Mouse (Mus musculus): ENCODE results near the gene Cyp27a1. TPM values are rescaled to one million over a fixed set of nuclear protein-coding genes. Genes with fewer than 3 reads are reported as not detected.

The Cyp27a1 gene
- total RNA-seq, 2 experiments from 2014 or later = 0.98 to 5.4 TPM

DNA sequence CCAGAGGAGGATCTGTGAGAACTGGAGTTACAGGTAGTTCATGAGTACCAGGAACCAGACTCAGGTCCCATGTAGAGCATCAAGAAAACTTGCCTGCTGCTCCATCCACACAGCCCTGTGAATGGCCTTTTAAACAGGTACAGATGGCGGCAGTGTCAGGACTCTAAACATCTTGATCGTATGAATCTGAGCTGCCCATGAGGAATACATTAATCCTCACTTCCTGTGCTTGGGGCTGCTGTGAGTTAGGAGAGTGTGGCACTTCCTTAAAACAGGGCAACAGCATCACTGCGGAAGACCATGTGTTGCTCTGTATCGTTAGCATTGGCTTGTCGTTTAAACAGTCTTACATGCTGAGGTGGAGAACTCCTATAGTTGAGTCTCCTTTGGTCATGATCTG lies 2.1 kb downstream of the Cyp27a1 start:
- no peak for ATAC-seq (replicated peaks; ENCODE audit: low FRiP score, poor library complexity, severe bottlenecking)

DNA sequence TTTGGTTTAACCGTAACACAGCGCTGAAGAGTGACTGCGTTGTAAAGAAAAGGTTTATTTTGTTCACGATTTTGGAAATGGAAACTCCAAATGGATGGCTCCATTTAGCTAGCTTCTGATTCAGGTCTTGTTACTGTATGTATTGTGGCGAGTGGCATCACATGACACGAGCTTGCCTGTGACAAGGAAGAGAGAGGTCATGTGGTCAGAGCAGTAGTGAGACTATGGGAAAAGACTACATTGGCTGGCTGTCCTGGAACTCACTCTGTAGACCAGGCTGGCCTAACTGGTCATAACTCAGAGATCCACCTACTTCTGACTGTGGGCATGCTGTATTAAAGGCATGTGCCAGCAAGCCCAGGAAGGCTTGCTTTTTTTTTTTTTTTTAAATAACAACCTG lies 2.5 kb downstream of the Cyp27a1 start:
- no peak for ATAC-seq (replicated peaks; ENCODE audit: low FRiP score, poor library complexity, severe bottlenecking)

DNA sequence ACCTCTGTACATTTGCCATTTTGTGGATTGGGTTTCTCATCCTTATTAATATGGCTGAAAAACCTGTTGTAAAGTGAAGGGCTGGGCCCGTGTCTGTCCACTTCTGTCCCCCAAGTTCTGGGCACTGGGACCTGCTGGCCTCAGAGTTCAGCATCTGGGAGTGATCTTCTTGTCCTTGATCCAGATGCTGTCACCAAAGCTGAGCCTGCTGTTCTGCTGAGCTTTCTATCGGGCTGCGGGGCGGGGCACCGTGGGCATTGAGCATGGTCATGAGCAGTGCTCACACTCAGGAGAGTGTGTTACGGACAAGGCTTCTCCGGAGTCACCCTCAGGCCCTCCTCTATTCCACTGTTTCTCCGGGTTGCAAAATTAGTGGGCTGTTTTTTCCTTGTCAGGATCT lies 4.7 kb downstream of the Cyp27a1 start:
- ATAC-seq (replicated peaks; ENCODE audit: low FRiP score, poor library complexity, severe bottlenecking) = no peak

DNA sequence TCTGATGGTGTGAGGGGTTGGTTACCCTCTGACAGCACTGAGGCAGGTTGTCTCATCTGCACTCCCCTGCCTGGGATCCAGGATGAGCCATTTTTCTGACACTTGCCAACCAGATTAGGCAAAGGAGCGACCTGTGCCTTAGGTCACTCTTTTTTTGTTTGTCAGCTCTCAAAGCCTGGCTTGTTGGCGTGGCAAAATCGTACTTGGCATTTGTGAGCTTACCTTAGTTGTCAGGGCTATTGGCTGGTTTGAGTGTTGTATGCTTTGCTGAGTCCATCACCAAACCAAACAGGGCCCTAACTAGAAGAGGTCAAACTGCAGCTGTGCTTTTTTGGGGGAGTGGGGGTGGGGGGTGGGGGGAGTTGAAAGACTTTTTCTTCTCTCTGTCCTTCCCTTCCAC lies 5.9 kb downstream of the Cyp27a1 start:
- no peak for ATAC-seq (replicated peaks; ENCODE audit: low FRiP score, poor library complexity, severe bottlenecking)

DNA sequence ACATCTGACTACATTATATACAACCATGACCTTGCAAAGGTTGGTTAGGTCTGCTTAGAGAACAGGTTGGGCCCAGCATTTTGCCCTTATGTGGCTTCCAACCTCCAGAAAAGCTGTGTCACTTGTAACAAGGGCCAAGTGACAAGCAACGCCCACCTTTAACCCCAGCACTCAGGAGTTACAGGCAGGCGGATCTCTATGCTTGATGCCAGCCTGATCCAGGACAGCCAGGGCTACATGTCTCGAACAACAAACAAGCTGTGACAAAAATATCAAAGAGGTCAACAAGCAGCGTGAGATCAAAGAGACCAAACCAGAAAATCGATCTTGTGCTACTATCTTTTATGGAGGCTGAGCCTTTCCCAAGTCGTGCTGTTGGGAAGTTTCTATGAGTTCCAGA lies 8.3 kb downstream of the Cyp27a1 start:
- ATAC-seq (replicated peaks; ENCODE audit: low FRiP score, poor library complexity, severe bottlenecking) = no peak

DNA sequence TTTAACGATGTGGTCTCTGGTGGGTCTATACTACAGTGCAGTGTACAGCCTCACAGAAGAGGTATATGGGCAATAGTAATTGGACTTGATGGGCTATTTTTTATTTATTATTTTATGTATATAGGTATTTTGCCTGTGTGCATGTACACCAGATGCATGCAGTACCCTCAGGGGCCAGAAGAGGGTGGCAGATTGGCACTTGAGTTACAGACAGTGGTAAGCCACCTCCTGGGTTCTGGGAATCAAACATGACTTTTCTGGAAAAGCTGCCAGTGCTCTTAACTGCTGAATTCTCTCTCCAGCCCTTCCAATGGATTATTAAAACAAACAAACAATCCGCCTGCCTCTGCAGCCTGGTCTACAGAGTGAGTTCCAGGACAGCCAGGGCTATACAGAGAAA lies 10.4 kb downstream of the Cyp27a1 start:
- ATAC-seq (replicated peaks; ENCODE audit: low FRiP score, poor library complexity, severe bottlenecking) = no peak

DNA sequence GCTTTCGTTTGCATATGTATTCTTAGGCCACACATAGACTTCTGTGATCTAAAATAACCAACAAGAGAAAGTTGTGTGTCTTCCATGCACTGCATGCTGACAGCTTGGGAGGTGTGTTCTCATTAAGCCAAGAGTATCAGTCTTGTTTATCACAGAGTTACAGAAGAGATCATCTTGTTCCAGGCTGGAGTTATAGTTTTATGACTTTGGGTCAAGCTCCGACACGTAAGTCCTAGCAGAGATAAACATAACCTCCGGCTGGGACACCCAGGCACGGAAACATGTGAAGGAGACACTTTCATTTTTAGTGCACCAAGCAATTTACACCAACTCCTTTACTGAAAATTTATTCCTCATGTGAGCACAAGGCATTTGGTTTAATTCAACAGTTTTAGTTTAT lies 12.7 kb downstream of the Cyp27a1 start:
- no peak for ATAC-seq (replicated peaks; ENCODE audit: low FRiP score, poor library complexity, severe bottlenecking)

DNA sequence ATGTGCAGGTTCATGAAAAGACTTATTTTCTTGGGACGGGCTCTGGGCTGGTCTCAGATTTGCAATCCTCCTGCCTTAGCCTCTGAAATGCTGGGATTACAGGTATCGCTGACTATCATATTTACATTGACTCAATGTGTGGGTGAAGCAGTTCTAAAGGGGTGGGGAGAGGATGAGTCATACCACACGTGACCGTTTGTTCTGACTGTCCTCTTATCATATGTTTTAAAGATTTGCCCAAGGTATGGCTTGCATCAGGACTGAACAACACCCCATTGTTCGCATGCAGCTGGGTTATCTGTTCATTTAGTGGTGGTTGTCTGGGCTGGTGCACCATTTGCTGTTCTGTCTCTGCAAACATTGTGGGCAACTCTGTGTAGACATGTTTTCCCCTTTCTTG lies 13.3 kb downstream of the Cyp27a1 start:
- no peak for ATAC-seq (replicated peaks; ENCODE audit: low FRiP score, poor library complexity, severe bottlenecking)

DNA sequence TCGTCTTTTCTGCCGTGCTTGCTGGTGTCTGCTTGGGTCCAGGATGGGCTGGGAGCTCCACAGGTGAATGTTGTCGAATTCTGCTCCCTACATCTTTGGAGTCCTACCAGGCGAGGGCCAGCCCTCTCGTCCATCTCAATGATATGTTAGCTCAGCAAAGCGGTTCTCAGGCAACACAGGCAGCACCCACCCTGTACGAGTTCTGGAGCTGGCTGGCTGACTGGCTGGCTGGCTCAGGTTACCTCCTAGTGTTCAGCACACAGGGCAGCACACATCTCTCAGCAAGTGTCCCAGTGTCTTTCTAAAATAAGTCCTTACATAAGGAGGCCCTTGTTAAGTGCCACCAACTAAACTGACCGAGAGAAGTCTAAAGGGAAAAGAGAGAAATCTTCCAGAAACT lies 15.1 kb downstream of the Cyp27a1 start:
- no peak for ATAC-seq (replicated peaks; ENCODE audit: low FRiP score, poor library complexity, severe bottlenecking)

DNA sequence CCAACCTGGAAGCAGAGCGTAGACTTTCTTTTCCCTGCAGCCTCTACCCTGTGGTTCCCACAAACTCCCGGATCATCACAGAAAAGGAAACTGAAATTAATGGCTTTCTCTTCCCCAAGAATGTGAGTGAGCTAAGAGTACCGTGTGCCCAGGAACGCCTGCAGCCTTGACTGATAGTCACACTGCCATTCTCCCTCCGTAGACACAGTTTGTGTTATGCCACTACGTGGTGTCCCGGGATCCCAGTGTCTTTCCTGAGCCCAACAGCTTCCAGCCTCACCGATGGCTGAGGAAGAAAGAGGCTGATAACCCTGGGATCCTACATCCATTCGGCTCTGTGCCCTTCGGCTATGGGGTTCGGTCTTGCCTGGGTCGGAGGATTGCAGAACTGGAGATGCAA lies 23.6 kb downstream of the Cyp27a1 start:
- ATAC-seq (replicated peaks; ENCODE audit: low FRiP score, poor library complexity, severe bottlenecking) = no peak

DNA sequence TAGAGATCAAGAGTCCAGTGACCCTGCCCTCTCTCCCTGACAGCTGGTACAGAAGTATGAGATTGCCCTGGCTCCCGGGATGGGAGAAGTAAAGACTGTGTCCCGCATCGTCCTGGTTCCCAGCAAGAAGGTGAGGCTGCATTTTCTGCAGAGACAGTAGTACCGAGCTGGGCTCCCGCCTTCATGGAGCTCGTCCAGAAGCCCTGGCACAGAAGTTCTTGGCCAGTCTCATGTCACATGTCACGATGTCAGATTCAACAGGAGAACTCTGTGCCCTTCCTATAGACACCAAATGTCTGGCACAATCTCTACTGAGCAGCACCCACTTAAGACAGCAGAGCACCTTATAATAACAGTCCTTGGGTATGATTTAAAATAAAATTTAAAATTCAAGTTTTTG lies 24.1 kb downstream of the Cyp27a1 start:
- ATAC-seq (replicated peaks; ENCODE audit: low FRiP score, poor library complexity, severe bottlenecking) = no peak

DNA sequence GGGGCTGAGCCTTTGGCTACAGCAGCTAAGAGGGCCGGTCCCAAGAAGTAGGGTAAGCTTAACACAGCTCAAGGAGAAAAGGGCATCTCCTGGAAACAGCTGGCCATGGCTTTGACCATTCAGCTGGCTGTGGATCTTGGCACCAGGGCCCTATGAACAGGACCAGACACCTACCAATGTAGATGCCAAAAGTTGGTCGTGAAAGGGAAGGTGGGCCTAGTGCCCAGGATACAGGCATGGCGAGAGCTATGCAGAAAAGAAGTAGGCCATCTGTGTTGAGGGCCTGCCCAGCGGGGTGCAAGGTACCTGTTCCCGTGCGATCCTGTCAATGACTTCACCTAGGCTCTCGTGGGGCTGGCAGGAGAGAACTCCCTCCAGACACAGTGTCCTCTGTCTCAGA lies 27.5 kb downstream of the Cyp27a1 start:
- ATAC-seq (replicated peaks; ENCODE audit: low FRiP score, poor library complexity, severe bottlenecking) = no peak

DNA sequence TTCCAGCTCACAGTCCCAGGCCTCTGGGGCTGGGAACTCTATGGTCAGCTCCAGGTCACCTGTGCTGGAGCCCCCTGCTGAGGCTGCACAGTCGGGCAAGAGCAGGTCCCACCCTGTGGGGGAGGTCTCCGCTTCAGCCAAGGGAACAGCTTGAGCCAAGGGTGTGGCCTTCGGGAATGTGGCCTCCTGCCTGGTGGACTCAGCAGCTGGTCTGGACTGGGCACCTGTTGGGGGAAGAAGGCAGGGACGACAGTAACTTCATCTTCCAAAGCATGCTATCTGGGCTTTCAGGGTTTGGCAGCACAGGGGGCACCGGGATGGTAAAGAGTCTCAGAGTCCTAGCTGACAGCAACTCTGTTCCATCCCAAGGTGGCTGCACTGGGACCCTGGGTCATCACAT lies 34.0 kb downstream of the Cyp27a1 start:
- ATAC-seq (replicated peaks; ENCODE audit: low FRiP score, poor library complexity, severe bottlenecking) = no peak

DNA sequence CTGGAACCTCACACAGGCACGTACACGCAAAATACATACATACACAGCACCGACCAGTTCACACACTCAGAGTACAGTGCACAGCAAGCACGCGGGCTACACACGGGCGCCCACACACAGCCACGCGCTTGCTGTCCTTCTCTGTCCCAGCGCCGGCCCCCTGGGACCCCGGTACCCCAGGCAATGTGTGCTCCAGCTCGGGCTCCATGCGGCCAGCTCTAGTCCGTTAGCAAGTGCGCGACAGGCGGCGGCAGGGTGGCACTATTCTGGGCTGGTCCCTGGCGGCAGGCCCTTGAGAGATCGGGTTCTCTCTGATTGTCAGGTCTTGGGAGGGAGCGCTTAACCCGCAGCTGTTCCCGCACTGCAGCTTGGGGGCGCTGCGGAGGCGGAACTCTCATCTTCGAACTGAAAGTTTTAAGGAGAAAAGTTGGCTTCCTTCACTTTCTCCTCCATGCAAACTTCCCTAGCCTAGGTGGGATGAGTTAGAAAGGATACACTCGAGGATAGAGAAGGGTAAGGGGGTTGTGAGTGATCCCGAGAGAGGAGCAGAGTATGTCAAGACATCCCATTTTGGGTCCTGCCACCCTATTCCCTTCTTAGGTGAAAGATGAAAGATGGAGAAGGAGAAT lies 35.4 kb downstream of the Cyp27a1 start, which contains the start of gene Prkag3:
Gene Prkag3 (minus strand): TSS at position 579 of the 629 bp plus-strand sequence.
- no peak for ATAC-seq (replicated peaks; ENCODE audit: low FRiP score, poor library complexity, severe bottlenecking)

DNA sequence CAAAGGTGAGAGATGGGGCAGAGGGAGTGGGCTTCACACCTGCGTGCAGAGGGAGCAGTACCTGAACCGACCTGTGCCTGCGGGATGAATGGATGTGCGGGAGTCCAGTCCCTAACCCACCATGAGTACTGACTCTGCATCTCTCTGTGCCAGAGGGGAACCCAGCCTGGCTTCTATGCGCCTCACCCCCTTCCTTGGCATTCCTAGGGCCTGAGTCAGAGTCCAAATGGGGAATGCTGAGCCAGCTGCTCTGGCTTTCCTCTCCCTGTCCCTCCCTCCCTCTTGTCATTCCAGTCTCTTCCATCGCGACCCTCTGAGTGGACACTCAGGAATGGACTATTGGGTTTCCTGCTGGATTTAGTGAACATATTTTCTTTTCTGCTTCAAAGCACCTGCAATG lies 35.9 kb downstream of the Cyp27a1 start:
- ATAC-seq (replicated peaks; ENCODE audit: low FRiP score, poor library complexity, severe bottlenecking) = no peak

DNA sequence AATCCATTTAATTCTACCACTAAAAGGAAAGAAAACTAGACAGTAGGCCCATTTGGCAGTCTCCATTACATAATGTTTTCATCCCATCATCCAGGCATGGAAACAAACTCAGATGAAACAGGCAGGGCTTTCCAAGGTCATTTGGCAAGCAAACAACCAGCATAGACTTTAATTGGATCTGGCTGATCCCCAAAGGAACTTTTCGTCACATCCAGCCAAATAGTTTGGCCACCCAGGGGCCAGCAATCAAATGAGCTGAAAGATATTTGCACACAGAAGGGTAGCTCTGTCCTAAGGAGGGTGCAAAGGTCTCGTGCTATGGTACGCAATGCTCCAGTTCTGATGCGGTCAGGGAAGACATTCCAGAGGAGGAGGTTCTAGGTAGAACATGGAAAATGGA lies 37.3 kb downstream of the Cyp27a1 start:
- ATAC-seq (replicated peaks; ENCODE audit: low FRiP score, poor library complexity, severe bottlenecking) = no peak

DNA sequence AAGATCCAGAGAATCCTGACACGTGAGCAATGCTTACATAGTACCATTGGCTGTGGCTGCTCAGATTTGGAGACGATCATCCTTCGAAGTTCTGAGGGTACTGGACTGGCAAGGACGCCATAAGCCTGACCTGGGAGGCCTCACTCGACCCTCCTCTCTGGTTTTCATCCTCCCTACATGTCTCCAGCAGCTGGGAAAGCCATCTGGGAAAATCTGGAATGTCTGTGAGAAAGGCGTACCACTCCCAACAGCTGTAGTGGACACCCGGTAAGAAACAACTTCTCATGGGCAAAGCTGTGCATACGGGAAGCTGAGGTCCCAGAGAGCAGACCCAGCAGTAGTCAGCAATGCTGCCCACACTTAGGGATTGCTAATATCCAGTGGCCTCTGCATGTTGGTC lies 38.8 kb downstream of the Cyp27a1 start:
- no peak for ATAC-seq (replicated peaks; ENCODE audit: low FRiP score, poor library complexity, severe bottlenecking)

DNA sequence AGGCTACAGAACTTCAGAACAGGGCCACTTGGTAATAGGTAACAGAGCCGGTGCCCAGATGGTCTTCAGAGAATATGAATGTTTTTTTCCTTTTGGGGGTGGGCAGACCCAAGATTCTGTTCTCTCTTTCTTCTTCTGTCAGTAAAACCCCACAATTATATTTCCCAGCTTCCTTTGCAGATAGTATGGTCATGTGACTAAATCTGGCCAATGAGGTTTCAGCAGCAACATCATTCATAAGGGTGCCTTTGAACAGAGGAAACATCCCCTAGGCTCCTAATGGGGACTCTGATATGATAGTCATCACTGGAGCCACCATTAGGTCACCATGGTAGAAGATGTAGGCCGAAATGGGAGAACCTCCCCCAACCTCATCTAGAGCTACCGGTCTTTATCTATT lies 39.5 kb downstream of the Cyp27a1 start:
- no peak for ATAC-seq (replicated peaks; ENCODE audit: low FRiP score, poor library complexity, severe bottlenecking)

DNA sequence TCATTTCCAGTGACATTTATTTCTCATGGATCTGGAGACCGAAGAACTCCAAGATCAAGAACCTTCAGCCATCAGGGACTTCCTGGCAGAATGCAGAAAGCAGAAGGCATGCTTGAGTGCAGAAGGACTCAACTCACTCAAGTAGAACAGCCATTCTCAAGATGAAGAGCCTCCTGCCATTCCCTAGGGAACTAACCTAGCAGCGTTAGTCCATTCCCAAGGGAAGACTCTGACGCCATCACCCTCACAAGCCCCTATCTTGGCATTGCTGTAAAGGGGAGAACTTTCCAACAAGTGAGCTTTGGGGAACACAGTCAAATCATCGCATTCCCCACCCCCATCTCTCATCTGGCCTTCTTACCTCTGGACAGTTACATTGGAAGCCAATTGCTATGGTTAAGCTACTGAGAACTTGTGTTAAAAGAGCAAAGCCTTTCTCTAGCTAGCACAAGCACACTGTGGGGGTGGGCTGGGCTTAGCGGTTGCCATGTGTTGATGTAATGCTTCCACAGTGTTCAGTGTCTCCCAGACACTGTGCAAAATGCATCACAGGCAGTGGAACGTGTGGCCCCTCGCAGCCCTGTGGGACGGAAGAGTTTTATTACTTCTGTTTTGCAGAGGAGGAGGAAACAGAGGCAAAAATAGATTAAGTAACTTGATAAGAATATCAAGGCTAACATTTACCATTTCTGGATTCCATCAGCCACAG lies 40.0 kb downstream of the Cyp27a1 start:
- ATAC-seq (replicated peaks; ENCODE audit: low FRiP score, poor library complexity, severe bottlenecking) = no peak

DNA sequence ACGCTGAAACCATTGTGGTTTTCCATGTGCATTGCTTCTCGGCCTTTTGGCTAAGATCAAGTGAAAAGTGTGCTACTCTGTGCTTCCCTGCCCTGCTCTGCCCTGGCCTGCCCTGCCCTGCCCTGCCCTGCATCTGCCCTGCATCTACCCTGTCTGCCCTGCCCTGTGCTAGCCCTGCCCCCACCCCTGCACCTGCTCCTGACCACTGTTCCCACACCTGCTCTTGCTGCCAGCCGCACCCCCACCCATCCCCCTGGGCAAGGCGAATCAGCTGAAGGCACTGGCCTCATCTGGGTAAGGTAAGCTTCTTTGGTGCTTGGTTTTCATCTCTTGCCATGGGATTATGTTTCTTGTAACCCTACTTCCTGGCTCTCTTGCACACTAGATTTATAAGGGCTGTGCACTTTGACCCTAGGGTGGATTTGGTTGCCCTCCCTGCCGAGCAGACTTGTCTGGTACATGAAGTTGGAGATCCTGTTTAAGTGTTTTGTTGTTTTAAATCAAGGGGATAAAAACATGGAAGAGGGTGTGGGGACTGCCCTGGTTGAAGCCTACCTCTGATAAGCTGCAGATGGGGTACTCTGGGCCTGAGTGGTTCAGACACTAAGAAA lies 40.9 kb downstream of the Cyp27a1 start:
- no peak for ATAC-seq (replicated peaks; ENCODE audit: low FRiP score, poor library complexity, severe bottlenecking)

DNA sequence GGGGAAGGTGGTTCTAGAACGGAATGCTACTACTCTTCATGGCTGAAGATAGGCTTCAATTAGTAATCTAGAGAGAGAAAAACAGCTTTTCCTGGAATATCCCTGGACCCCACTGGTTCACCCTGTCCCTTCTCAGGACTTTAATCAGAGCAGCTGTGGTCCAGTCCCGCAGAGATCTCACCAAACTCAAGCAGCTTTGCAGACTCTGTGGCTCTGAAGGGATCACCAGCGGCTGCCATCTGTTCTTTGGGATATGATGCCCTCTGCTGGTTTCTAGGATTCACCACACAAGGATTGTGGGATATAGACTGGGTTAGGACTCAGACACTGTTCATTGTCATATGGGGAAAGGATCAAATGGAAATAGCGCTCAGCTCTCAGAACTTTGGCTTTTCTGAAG lies 46.4 kb downstream of the Cyp27a1 start:
- ATAC-seq (replicated peaks; ENCODE audit: low FRiP score, poor library complexity, severe bottlenecking) = no peak
